Mouse (Mus musculus) kidney, embryonic 14.5 days (tissue): ENCODE results near the gene Usp13. TPM values are rescaled to one million over a fixed set of nuclear protein-coding genes. Genes with fewer than 3 reads are reported as not detected.

ENCODE experiments used
- ATAC-seq: fragments of 200-750 bp; cut with Nextera tagmentation; 2 replicates; pipeline ENCODE4 v1.8.0; 2017; ENCODE audit warnings: moderate number of reproducible peaks, mild to moderate bottlenecking, moderate TSS enrichment, moderate library complexity; ENCODE audit not compliant: low FRiP score, low TSS enrichment
- H3K27ac ChIP-seq: fragments of 300-500 bp; sonication (generic); 2 replicates; pipeline ENCODE4 v1.5.1; 2014; ENCODE audit warnings: low read depth, mild to moderate bottlenecking, low read length, moderate library complexity, mixed read lengths
- H3K27me3 ChIP-seq: fragments of 300-500 bp; sonication (generic); 2 replicates; pipeline ENCODE4 v1.6.1; 2014; ENCODE audit warnings: mild to moderate bottlenecking, low read length; ENCODE audit not compliant: control insufficient read depth, insufficient read depth
- H3K36me3 ChIP-seq: fragments of 300-500 bp; sonication (generic); 2 replicates; pipeline ENCODE4 v1.6.1; 2014; ENCODE audit warnings: low read length, mixed read lengths; ENCODE audit not compliant: control insufficient read depth, insufficient read depth
- H3K4me1 ChIP-seq: fragments of 300-500 bp; sonication (generic); 2 replicates; pipeline ENCODE4 v1.6.1; 2014; ENCODE audit warnings: low read length, mixed read lengths; ENCODE audit not compliant: control insufficient read depth, insufficient read depth
- H3K4me2 ChIP-seq: fragments of 300-500 bp; sonication (generic); replicated peaks from 2 replicates; pipeline ENCODE4 v1.6.1; 2014; ENCODE audit warnings: low read depth, mild to moderate bottlenecking, low read length
- H3K4me3 ChIP-seq: fragments of 300-500 bp; sonication (generic); 2 replicates; pipeline ENCODE4 v1.5.1; 2014; ENCODE audit warnings: mild to moderate bottlenecking, low read length
- H3K9ac ChIP-seq: fragments of 300-500 bp; sonication (generic); 2 replicates; pipeline ENCODE4 v1.6.1; 2014; ENCODE audit warnings: low read depth, mild to moderate bottlenecking, low read length, moderate library complexity
- H3K9me3 ChIP-seq: fragments of 300-500 bp; sonication (generic); 2 replicates; pipeline ENCODE4 v1.6.1; 2016; ENCODE audit warnings: low read length; ENCODE audit not compliant: control insufficient read depth
- WGBS: fragments of 180-500 bp; shearing (Covaris S2); extraction: QIAGEN DNeasy Blood & Tissue Kit; methylation state at CpG from one replicate; pipeline ENCODE4 v1.1.7; 2014; 5-methylcytosine and 5-hydroxymethylcytosine counted together
- polyA plus RNA-seq: library from polyadenylated mRNA; unstranded; fragments of >200 nt; fragmentation: Nextera tagmentation; extraction: Ambion mirVana; gene quantifications from 2 replicates; pipeline ENCODE4 v1.2.1, GENCODE M21; 2014

The Usp13 gene
- polyA plus RNA-seq: 2.4 and 4.7 TPM in 2 replicates

DNA sequence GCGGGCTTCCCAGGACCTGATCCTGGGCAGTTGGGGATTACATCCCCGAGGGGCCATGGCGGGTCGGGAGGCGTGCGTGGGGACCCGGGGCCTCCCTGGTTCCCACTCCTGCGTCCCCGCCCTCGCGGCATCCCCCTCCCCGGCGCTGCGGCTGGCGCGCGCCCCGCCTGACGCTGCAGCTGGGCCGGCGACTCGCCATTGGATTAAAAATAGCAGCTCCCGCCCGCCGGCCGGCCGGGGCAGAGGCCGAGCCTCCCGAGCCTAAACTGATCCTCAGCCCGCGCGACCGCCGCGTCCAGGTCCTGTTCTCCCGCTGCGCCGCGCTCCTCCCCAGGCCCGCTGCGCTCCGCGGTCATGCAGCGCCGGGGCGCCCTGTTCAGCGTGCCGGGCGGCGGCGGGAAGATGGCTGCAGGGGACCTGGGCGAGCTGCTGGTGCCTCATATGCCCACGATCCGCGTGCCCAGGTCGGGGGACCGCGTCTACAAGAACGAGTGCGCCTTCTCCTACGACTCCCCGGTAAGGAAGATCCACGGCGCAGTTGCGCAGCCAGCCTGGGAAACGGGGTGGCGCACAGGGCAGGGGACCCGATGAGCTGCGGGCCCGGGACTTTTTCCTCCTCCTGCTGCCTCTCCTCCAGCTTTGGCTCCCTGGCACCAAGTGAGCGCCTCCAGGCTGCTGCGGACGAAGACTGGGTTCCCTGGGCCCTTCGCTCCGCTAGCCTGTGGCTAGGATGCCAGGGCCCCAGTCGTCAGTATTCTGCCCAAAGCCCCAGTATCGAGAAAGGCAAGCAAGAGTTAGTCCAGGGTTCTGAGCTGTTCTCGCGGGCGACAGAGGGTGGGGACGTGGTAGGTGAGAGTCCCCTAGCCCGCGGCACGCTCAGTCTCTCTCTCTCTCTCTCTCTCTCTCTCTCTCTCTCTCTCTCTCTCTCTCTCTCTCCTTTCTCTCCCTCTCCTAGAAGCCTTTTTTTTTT is at the start of gene Usp13:
Gene Usp13, plus strand, starts transcription at position 190 of the 970 bp plus-strand sequence.
- peak within 1 kb of the TSS; percentile 63 for H3K4me3 ChIP-seq
- under 1% methylated on average over 70 of the region's 84 CpGs for WGBS
- H3K36me3 ChIP-seq: no peaks in the 10 kb centered on the region
- no peaks in the 10 kb centered on the region for H3K4me1 ChIP-seq
- no peaks in the 10 kb centered on the region for H3K9me3 ChIP-seq
- H3K27ac ChIP-seq: peak within 1 kb of the TSS; percentile 20; the same call in 1 of the 2 replicates
- peak; percentile 89 for ATAC-seq
- peak within 1 kb of the TSS; percentile 60 for H3K9ac ChIP-seq
- H3K27me3 ChIP-seq: no peaks in the 10 kb centered on the region
- peak within 1 kb of the TSS; percentile 87 for H3K4me2 ChIP-seq

DNA sequence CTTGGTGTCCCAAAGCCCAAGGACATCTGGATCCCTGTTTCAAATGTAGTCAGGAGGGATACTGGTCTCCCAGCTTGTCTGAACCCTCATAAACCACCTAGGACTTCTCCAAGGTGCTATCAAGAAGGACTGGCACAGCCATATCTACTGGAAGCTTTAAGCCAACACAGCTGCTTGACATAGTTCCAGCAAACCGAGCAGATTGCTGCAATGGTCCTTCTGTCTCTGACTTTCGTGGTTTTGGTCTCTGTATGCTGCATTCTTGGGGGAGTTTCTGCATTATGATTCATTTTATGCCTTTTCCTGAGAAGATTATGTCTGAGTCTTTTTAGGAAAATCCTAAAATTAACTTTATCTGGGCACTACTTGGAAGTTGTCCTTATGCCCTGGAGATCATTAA is 46.6 kb upstream of the Usp13 start:
- H3K4me1 ChIP-seq: no peaks in the 10 kb centered on the region
- H3K9me3 ChIP-seq: no peaks in the 10 kb centered on the region
- WGBS: 83% methylated on average over 2 of the region's 2 CpGs
- no peak overlapping the region for H3K4me2 ChIP-seq
- H3K27ac ChIP-seq: no peak overlapping the region
- H3K9ac ChIP-seq: no peak overlapping the region
- no peak for ATAC-seq
- H3K4me3 ChIP-seq: no peak overlapping the region
- H3K27me3 ChIP-seq: no peaks in the 10 kb centered on the region
- no peaks in the 10 kb centered on the region for H3K36me3 ChIP-seq

DNA sequence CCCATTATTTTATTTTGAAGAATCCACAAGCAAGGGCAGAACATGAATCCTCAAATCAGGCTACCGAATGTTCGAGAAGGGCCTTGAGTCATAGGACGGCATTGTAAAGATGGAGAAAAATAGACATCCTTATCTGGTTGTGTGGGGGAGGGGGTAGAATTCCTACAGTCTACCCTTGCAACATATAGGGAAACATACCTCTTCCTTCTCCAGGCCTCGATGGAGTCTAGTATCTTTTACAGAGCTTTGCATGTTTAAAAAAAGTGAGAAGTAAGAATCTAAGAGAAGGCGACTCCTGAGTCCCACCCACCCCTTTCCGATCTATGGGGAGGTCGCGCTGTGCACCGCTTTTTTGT is 367 bp upstream of the Usp13 start:
- Histone ChIP-seq H3K4me3 (peak overlapping the region; percentile 63), H3K4me2 (peak overlapping the region; percentile 87), H3K9me3 (no peaks in the 10 kb centered on the region), H3K27me3 (no peaks in the 10 kb centered on the region), H3K4me1 (no peaks in the 10 kb centered on the region), H3K27ac (peak overlapping the region; percentile 20; the same call in 1 of the 2 replicates), H3K36me3 (no peaks in the 10 kb centered on the region), H3K9ac (peak overlapping the region; percentile 60)
- ATAC-seq: peak; percentile 53
- 8% methylated on average over 9 of the region's 9 CpGs for WGBS

DNA sequence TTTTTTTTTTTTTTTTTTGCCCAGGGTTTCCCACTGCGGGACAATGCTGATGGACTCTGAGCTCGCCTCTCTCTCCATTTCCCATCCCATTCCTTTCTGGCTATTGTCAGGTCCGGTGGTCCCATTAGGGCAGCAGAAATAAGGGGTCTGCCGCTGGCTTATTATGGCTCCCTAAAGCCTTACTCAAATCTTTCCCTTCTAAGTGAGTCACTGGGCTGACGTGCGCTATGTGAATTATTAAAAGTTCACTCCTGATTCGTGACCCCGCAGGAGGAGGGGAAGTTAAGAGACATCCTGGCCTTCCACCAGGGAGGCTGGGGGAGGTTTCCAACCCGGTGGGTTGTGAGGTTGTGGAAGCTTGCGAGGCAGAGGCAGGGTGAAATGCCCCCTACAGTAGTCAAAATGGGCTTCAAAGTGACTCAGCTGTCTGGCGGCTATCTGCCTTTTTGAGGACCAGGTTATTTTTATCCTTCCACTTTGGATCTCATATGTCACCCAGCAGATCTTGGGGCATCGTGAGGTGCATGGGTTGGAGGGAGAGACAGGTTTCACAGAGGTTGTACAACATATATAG is 1.1 kb downstream of the Usp13 start:
- 5% methylated on average over 12 of the region's 12 CpGs for WGBS
- 0 out of 2 replicates have a peak, but pooled peaks have one; percentile 8 for ATAC-seq
- H3K27ac ChIP-seq: no peak overlapping the region

DNA sequence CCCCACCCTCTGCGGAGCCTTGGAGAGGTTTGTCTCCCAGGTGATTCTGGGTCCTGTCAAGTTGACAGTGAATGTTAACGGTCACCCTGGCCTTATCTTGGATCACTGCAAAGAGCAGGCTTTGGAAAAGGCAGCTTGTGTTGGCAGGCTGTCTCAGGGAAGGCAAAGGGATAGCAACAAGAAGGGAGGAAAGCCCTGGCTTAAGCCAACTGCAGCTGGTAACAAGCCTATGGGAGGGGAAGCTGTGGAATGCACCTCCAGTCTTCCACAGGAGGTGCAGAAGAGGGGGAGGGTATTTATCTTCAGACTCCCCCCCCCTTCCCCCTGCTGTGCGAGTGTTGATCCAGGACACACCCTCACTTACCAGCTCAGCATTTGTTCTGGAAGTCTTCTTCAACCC is 5.3 kb downstream of the Usp13 start:
- H3K27me3 ChIP-seq: no peaks in the 10 kb centered on the region
- 57% methylated on average over 2 of the region's 3 CpGs for WGBS
- no peak overlapping the region for H3K4me3 ChIP-seq
- H3K4me1 ChIP-seq: no peaks in the 10 kb centered on the region
- no peaks in the 10 kb centered on the region for H3K36me3 ChIP-seq
- H3K4me2 ChIP-seq: no peak overlapping the region
- H3K27ac ChIP-seq: no peak overlapping the region
- ATAC-seq: no peak
- no peaks in the 10 kb centered on the region for H3K9me3 ChIP-seq
- H3K9ac ChIP-seq: no peak overlapping the region

More for the DNA sequence above, 1.1 kb downstream of the Usp13 start:
- Histone ChIP-seq H3K9me3 (no peaks in the 10 kb centered on the region), H3K4me1 (no peaks in the 10 kb centered on the region), H3K4me3 (peak overlapping the region; percentile 63), H3K4me2 (peak overlapping the region; percentile 87), H3K9ac (peak overlapping the region; percentile 60; the same call in 1 of the 2 replicates), H3K36me3 (no peaks in the 10 kb centered on the region), H3K27me3 (no peaks in the 10 kb centered on the region)

DNA sequence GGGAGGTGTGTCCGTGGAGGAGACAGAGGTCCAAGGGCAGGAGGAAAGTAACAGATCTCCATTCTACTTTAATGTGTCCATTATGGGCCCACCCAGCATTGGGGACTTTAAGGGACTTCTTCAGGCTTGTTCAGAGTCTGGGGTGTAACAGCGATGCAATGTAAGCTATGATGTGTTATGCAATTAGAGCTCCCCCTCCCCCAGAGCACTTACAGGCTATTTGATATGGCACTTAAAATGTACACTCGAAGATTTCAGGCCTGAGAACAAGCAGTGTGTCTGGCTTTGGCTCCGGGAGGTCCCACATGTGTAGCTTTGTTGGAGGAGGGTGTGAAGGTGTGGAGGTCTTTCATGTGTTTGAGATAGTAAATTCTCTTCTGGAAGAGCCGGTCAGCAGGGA is 7.6 kb downstream of the Usp13 start:
- no peaks in the 10 kb centered on the region for H3K4me1 ChIP-seq
- no peaks in the 10 kb centered on the region for H3K27me3 ChIP-seq
- H3K9me3 ChIP-seq: no peaks in the 10 kb centered on the region
- no peak overlapping the region for H3K27ac ChIP-seq
- H3K9ac ChIP-seq: no peak overlapping the region
- no peak for ATAC-seq
- 49% methylated on average over 5 of the region's 5 CpGs for WGBS
- no peak overlapping the region for H3K4me2 ChIP-seq
- no peak overlapping the region for H3K4me3 ChIP-seq
- no peaks in the 10 kb centered on the region for H3K36me3 ChIP-seq

DNA sequence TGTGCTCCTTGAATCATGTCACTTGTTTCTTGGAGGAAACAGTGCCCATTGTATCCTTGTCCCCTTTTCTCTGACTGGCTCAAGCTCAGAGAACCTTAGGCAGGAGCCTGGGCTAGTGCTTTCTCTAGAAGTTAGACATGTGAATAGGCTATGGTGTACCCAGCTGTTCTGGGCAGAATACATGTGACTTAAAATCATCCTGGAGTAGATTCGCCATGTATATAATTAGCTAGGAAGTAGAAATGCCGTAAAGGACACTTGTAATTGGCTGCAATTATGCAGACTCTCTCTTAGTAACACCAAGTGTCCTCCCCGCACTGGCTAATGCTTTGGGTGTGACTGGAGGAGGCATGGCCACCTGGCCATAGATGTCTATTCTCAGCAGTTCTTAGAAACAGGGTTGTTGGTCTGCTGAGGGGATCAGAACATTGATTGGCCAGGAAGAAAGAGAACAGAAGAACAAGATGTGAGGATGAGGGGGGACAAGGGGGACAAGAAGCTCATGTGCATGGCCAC is 8.7 kb downstream of the Usp13 start:
- Histone ChIP-seq H3K9me3 (no peaks in the 10 kb centered on the region), H3K27me3 (no peaks in the 10 kb centered on the region), H3K4me2 (no peak overlapping the region), H3K4me3 (no peak overlapping the region), H3K36me3 (no peaks in the 10 kb centered on the region), H3K4me1 (no peaks in the 10 kb centered on the region), H3K27ac (no peak overlapping the region), H3K9ac (no peak overlapping the region)
- no peak for ATAC-seq
- 80% methylated on average over 3 of the region's 3 CpGs for WGBS

DNA sequence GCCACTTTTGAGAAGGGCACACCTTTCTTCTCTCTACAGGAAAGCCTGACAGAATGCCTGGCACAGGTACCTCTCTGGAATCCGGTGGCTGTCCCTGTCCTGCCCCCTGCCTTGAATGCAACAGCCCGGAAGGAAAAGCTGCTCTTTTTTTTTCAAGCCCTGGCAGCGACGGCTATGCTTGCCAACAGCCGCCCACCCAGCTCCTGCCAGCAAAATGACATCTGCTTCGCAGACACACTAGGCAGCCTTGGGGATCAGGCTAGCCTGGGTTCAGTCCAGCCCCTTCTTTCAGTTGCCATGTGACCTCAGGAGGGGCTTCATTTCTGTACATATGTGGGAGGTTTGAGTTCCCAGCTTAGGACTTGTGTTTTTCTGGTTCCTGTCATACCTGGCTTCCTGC is 9.4 kb downstream of the Usp13 start:
- Histone ChIP-seq H3K27me3 (no peaks in the 10 kb centered on the region), H3K36me3 (no peaks in the 10 kb centered on the region), H3K4me3 (no peak overlapping the region), H3K27ac (no peak overlapping the region), H3K9me3 (no peaks in the 10 kb centered on the region), H3K4me1 (no peaks in the 10 kb centered on the region), H3K9ac (no peak overlapping the region), H3K4me2 (no peak overlapping the region)
- ATAC-seq: no peak
- WGBS: 89% methylated on average over 6 of the region's 6 CpGs

DNA sequence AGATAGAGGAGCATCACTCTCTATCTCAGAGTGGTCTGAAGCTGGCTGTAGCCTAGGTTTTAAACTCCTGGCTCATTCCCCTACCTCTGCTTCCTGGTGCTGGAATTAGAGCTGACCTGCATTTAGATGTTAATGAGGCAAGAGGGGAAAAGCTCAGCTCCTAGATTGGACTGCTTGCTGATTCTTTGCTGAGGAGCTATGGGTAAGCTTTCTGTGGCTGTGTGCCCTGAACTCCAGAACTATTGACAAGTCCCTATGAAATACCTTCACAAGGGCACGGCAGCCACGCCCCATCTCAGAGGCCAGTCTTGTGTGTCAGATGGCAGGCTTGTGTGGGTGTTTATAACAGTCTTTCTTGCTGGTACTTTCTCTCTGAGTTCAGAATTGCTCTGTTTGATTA is 16.5 kb downstream of the Usp13 start:
- H3K4me1 ChIP-seq: no peaks in the 10 kb centered on the region
- WGBS: 42% methylated on average over 2 of the region's 2 CpGs
- H3K36me3 ChIP-seq: no peaks in the 10 kb centered on the region
- H3K27ac ChIP-seq: no peak overlapping the region
- no peak overlapping the region for H3K4me2 ChIP-seq
- no peak overlapping the region for H3K9ac ChIP-seq
- H3K9me3 ChIP-seq: no peaks in the 10 kb centered on the region; the same call in 1 of the 2 replicates
- H3K4me3 ChIP-seq: no peak overlapping the region
- no peak for ATAC-seq
- no peaks in the 10 kb centered on the region for H3K27me3 ChIP-seq
